Mouse (Mus musculus): ENCODE measurements around the gene Pecam1. TPM values are rescaled to one million over a fixed set of nuclear protein-coding genes. Genes with fewer than 3 reads are reported as not detected.
"Not testable (repeated sequence)": the region's sequence is repeated elsewhere in the genome, so short reads cannot be mapped to it uniquely, and the experiment has no call there.

The Pecam1 gene
- polyA plus RNA-seq, 1 experiment from 2014 or later: 20.6 TPM

GRCm38 (mm10) chr11:106656896-106657498, 93.4 kb downstream of the Pecam1 start:
- H3K9ac ChIP-seq; H3K4me3 ChIP-seq; H3K27me3 ChIP-seq; H3K9me3 ChIP-seq; H3K27ac ChIP-seq (replicated peaks); H3K36me3 ChIP-seq; ATAC-seq (ENCODE audit: low read depth); H3K4me2 ChIP-seq: not testable (repeated sequence)
- H3K4me1 ChIP-seq (replicated peaks): peaks cover 36% of the 10 kb centered on the region
- WGBS: 88% methylated on average over 5 of the region's 5 CpGs

GRCm38 (mm10) chr11:106648347-106648746, 102.1 kb downstream of the Pecam1 start:
- H3K4me1 ChIP-seq (replicated peaks): no peaks in the 10 kb centered on the region
- no peak overlapping the region for H3K27ac ChIP-seq (replicated peaks)
- ATAC-seq (ENCODE audit: low read depth): no peak
- no peaks in the 10 kb centered on the region for H3K9me3 ChIP-seq
- no peak overlapping the region for H3K4me3 ChIP-seq
- H3K4me2 ChIP-seq: no peak overlapping the region
- no peaks in the 10 kb centered on the region for H3K27me3 ChIP-seq
- WGBS: 28% methylated on average over 13 of the region's 13 CpGs
- no peak overlapping the region for H3K9ac ChIP-seq
- H3K36me3 ChIP-seq: no peaks in the 10 kb centered on the region

DNA sequence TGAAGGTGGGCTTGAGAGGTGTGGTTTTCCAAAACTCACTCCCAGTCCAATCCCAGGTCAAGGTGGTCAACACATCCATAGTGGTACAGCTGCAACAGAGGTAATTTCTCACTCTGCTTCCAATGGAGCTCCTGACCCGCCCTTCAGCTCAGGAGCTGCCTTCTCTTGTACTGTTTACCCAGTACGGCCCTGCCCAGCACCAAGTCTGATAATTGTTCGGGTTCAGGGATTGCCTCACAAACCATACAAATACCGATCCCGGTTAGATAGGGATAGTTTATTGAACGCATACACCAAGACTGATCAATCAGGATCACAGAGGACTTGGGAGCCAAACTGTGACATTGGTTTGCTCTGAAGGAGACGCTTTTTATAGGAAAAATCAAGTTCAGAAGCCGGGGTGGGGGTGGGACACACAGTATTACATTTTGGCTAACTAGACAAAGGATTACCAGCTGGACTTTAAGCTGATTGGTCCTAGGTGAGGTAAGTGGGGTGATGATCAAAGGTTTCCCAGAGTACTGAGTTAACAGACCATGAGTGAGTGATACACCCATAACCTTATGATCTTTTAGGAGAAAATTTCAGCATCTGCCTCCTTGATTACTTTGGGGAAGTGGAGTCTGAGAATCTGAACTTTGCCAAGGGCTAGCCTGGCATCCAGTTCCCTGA, 107.3 kb downstream of the Pecam1 start:
- no peak overlapping the region for H3K4me2 ChIP-seq
- peaks cover 12% of the 10 kb centered on the region for H3K4me1 ChIP-seq (replicated peaks)
- no peaks in the 10 kb centered on the region for H3K36me3 ChIP-seq
- no peaks in the 10 kb centered on the region for H3K9me3 ChIP-seq
- 80% methylated on average over 8 of the region's 8 CpGs for WGBS
- no peak overlapping the region for H3K27ac ChIP-seq (replicated peaks)
- peaks cover 9% of the 10 kb centered on the region; the same call in 1 of the 2 replicates for H3K27me3 ChIP-seq
- H3K9ac ChIP-seq: no peak overlapping the region
- no peak overlapping the region for H3K4me3 ChIP-seq
- ATAC-seq (ENCODE audit: low read depth): no peak

GRCm38 (mm10) chr11:106641580-106641979, 108.8 kb downstream of the Pecam1 start:
- 80% methylated on average over 1 of the region's 1 CpGs for WGBS
- Histone ChIP-seq H3K4me1 (replicated peaks) (peaks cover 16% of the 10 kb centered on the region), H3K27ac (replicated peaks) (no peak overlapping the region), H3K4me2 (no peak overlapping the region), H3K9ac (no peak overlapping the region), H3K27me3 (peaks cover 9% of the 10 kb centered on the region; the same call in 1 of the 2 replicates), H3K36me3 (no peaks in the 10 kb centered on the region), H3K4me3 (no peak overlapping the region), H3K9me3 (no peaks in the 10 kb centered on the region)
- no peak for ATAC-seq (ENCODE audit: low read depth)

DNA sequence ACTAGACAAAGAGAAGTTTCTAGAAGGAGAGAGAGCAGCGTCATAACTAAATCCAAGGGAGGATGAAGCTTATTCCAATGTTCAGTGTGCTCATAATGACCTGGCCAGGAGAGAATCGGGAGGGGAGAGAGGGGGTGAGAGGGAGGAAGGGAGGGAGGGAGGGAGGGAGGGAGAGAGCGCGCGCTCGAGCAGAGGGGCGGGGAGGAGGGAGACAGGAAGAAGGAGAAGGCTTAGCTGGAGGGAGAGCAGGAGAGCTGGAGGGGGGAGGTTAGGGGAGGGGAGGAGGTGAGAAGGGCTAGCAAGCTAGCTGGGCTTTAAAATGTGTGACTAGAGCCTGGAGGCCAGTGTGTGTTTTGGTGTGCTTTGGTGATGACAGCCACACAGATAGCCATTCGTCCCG, 110.4 kb downstream of the Pecam1 start:
- H3K9me3 ChIP-seq: no peaks in the 10 kb centered on the region
- no peak overlapping the region for H3K9ac ChIP-seq
- H3K27me3 ChIP-seq: peaks cover 9% of the 10 kb centered on the region; the same call in 1 of the 2 replicates
- H3K4me3 ChIP-seq: no peak overlapping the region
- H3K27ac ChIP-seq (replicated peaks): no peak overlapping the region
- no peak for ATAC-seq (ENCODE audit: low read depth)
- no peaks in the 10 kb centered on the region for H3K36me3 ChIP-seq
- 36% methylated on average over 9 of the region's 9 CpGs for WGBS
- peaks cover 16% of the 10 kb centered on the region for H3K4me1 ChIP-seq (replicated peaks)
- no peak overlapping the region for H3K4me2 ChIP-seq

- H3K9ac ChIP-seq: no peak overlapping the region
- H3K9me3 ChIP-seq: no peaks in the 10 kb centered on the region
- H3K27ac ChIP-seq (replicated peaks): no peak overlapping the region
- WGBS: 15% methylated on average over 5 of the region's 5 CpGs
- no peak overlapping the region for H3K4me3 ChIP-seq
- no peaks in the 10 kb centered on the region for H3K36me3 ChIP-seq
- ATAC-seq (ENCODE audit: low read depth): no peak
- H3K4me1 ChIP-seq (replicated peaks): peaks cover 16% of the 10 kb centered on the region
- no peak overlapping the region for H3K4me2 ChIP-seq
- peaks cover 9% of the 10 kb centered on the region; the same call in 1 of the 2 replicates for H3K27me3 ChIP-seq
Measured at GRCm38 (mm10) chr11:106639356-106639692, 111.1 kb downstream of the Pecam1 start.

GRCm38 (mm10) chr11:106638551-106639355, 111.7 kb downstream of the Pecam1 start:
- 30% methylated on average over 9 of the region's 9 CpGs for WGBS
- no peaks in the 10 kb centered on the region for H3K9me3 ChIP-seq
- H3K4me3 ChIP-seq: no peak overlapping the region
- H3K4me2 ChIP-seq: no peak overlapping the region
- H3K27me3 ChIP-seq: peaks cover 9% of the 10 kb centered on the region; the same call in 1 of the 2 replicates
- H3K36me3 ChIP-seq: no peaks in the 10 kb centered on the region
- H3K9ac ChIP-seq: no peak overlapping the region
- ATAC-seq (ENCODE audit: low read depth): no peak
- H3K27ac ChIP-seq (replicated peaks): no peak overlapping the region
- H3K4me1 ChIP-seq (replicated peaks): peaks cover 16% of the 10 kb centered on the region

GRCm38 (mm10) chr11:106637754-106638153, 112.7 kb downstream of the Pecam1 start:
- Histone ChIP-seq H3K4me2 (no peak overlapping the region), H3K9me3 (0 out of 2 replicates have a peak, but pooled peaks cover 3% of the 10 kb centered on the region), H3K36me3 (no peaks in the 10 kb centered on the region), H3K9ac (no peak overlapping the region), H3K27ac (replicated peaks) (no peak overlapping the region), H3K4me1 (replicated peaks) (peaks cover 16% of the 10 kb centered on the region), H3K27me3 (peaks cover 9% of the 10 kb centered on the region; the same call in 1 of the 2 replicates), H3K4me3 (no peak overlapping the region)
- ATAC-seq (ENCODE audit: low read depth): no peak
- whole genome bisulfite sequencing: 17% methylated on average over 7 of the region's 7 CpGs

GRCm38 (mm10) chr11:106635946-106636345, 114.5 kb downstream of the Pecam1 start:
- 54% methylated on average over 2 of the region's 2 CpGs for WGBS
- no peak overlapping the region for H3K27ac ChIP-seq (replicated peaks)
- H3K9me3 ChIP-seq: 0 out of 2 replicates have a peak, but pooled peaks cover 14% of the 10 kb centered on the region
- H3K4me2 ChIP-seq: no peak overlapping the region
- H3K4me3 ChIP-seq: no peak overlapping the region
- peaks cover 16% of the 10 kb centered on the region for H3K4me1 ChIP-seq (replicated peaks)
- H3K9ac ChIP-seq: no peak overlapping the region
- no peaks in the 10 kb centered on the region for H3K36me3 ChIP-seq
- no peak for ATAC-seq (ENCODE audit: low read depth)
- H3K27me3 ChIP-seq: peaks cover 9% of the 10 kb centered on the region; the same call in 1 of the 2 replicates

GRCm38 (mm10) chr11:106634175-106634574, 116.3 kb downstream of the Pecam1 start:
- H3K27ac ChIP-seq (replicated peaks); H3K4me3 ChIP-seq; H3K27me3 ChIP-seq; H3K4me2 ChIP-seq; H3K9ac ChIP-seq; ATAC-seq (ENCODE audit: low read depth); H3K36me3 ChIP-seq: not testable (repeated sequence)
- H3K4me1 ChIP-seq (replicated peaks): peaks cover 11% of the 10 kb centered on the region
- 97% methylated on average over 3 of the region's 3 CpGs for WGBS
- H3K9me3 ChIP-seq: 0 out of 2 replicates have a peak, but pooled peaks cover 14% of the 10 kb centered on the region

- ATAC-seq (ENCODE audit: low read depth): no peak
- H3K4me3 ChIP-seq: no peak overlapping the region
- H3K4me1 ChIP-seq (replicated peaks): peaks cover 4% of the 10 kb centered on the region; the same call in 1 of the 2 replicates
- WGBS: 75% methylated on average over 2 of the region's 2 CpGs
- H3K27ac ChIP-seq (replicated peaks): no peak overlapping the region
- 0 out of 2 replicates have a peak, but pooled peaks cover 14% of the 10 kb centered on the region for H3K9me3 ChIP-seq
- no peak overlapping the region for H3K9ac ChIP-seq
- H3K27me3 ChIP-seq: peaks cover 3% of the 10 kb centered on the region; the same call in 1 of the 2 replicates
- H3K36me3 ChIP-seq: no peaks in the 10 kb centered on the region
- H3K4me2 ChIP-seq: no peak overlapping the region
Measured at GRCm38 (mm10) chr11:106633456-106633855, 117.0 kb downstream of the Pecam1 start.

- Histone ChIP-seq H3K4me1 (replicated peaks) (no peaks in the 10 kb centered on the region), H3K4me2 (no peak overlapping the region), H3K27me3 (no peaks in the 10 kb centered on the region), H3K9me3 (0 out of 2 replicates have a peak, but pooled peaks cover 11% of the 10 kb centered on the region), H3K4me3 (no peak overlapping the region), H3K9ac (no peak overlapping the region), H3K36me3 (no peaks in the 10 kb centered on the region), H3K27ac (replicated peaks) (no peak overlapping the region)
- ATAC-seq (ENCODE audit: low read depth): peak; percentile 56; the same call in 1 of the 2 replicates
- 22% methylated on average over 6 of the region's 6 CpGs for WGBS
Measured at GRCm38 (mm10) chr11:106627692-106628091, 122.7 kb downstream of the Pecam1 start.

Data from neural tube, embryonic 13.5 days (tissue).